Mouse (Mus musculus) ovary, adult 18-20 months (tissue): ENCODE measurements around the gene Gtf2b.

ENCODE experiments used
- DNase-seq: peaks from one replicate; pipeline ENCODE4 v3.0.0; 2022; ENCODE audit warnings: low spot score, mixed read lengths

Gene Gtf2b

GRCm38 (mm10) chr3:142817506-142817905, 52.7 kb downstream of the Gtf2b start:
- DNase-seq, result no peak

DNA sequence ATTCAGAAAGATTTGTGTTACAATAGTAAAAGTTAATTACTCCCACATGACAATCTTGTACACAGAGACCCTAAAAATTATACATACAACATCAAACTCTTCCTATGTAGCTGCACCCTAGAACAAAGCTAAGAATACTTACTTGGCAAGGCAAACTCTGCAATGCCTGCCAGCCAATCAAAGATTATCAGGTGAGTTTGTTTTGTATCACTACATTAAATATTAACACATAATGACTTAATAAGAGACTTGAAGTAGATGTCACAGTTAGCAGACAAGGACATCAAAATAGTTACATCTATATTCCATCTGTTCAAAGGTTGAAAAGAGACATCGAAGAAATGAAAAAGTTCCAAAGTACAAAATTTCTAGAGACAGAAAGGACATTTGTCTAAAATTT, 58.8 kb downstream of the Gtf2b start:
- no peak for DNase-seq

GRCm38 (mm10) chr3:142826449-142827146, 61.8 kb downstream of the Gtf2b start:
- no peak for DNase-seq

DNA sequence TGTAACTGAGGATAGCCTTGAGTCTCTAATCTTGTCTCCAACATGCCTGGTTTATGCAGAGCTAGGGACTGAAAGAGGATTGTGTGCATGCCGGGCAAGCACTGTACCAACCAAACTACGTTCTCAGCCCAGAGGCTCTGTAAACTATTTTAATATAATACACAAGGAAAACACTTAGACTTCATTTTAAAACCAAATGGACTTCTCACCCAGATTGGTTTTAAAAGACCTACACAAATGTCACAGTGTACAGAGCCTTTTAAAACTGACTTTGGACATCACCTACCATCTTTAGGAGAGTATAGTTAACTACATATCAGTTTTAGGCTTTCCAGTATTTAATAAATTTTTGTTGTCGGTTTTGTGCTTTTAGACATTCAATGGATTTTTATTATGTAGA, 68.1 kb downstream of the Gtf2b start:
- no peak for DNase-seq
